Mouse (Mus musculus) heart, postnatal 14 days (tissue): ENCODE results near the gene Olfr444. TPM values are rescaled to one million over a fixed set of nuclear protein-coding genes. Genes with fewer than 3 reads are reported as not detected.

Source experiments
- DNase-seq, 2 experiments: peaks; one replicate each; pipeline ENCODE4 v3.0.0; 2021 to 2022
- intact Hi-C: fragments of 180-260 bp; cut with DNase I; formaldehyde crosslinking; loops from one replicate; pipeline ENCODE4 v1.15.1; 2025
- long read RNA-seq, 2 experiments: library from polyadenylated mRNA; stranded (forward); transcript quantifications; one replicate each; pipeline ENCODE4 v2.0.0; 2021
- total RNA-seq, 2 experiments: library from RNA; stranded (reverse); gene quantifications; 2 replicates each; pipeline ENCODE4 v1.2.3; 2021

Gene Olfr444
- not detected for total RNA-seq
- long read RNA-seq, experiment 1 = 0 reads
- long read RNA-seq, experiment 2 = 0 reads

DNA sequence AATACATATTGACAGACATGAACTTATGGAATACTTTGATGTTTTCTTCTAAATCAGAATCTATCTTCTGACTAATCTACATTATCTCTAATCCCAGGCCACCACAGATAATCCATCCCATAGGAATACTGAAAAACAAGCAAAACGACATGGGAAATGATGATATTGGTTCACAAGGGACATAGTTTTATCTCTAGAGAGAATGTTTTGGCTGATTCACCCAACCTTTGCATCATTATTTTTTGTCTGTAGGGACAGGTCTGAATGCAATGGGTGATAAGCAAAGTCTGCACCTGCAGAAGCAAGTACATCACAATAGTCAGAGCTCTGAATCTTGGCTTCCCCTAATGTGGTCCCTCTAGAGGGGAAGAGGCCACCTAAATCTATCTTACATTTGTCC is at the start of gene Olfr444:
Gene Olfr444 (plus strand): TSS at position 301 of the 400 bp plus-strand sequence.
- intact Hi-C loops = no loop called here
- no peak for DNase-seq

DNA sequence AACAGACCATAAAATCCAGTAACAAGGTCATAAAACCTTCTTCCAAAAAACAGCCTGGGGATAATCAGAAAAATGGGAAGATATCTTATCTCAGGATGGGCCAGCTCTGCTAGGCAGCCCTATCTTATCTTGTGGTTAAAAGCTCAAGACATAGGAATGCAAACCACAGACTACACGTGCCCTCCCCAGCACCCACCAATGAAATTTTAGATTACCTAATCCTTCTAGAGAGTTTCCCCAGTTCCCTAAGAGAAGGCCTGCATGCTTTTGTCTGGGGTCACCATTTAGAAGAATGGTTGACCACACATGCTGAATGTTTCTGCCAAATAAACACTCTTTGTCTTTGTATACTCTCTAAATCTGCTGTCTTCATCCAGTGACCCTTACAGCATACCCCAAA is 48.5 kb upstream of the Olfr444 start:
- no peak for DNase-seq
- intact Hi-C loops = no loop called here

DNA sequence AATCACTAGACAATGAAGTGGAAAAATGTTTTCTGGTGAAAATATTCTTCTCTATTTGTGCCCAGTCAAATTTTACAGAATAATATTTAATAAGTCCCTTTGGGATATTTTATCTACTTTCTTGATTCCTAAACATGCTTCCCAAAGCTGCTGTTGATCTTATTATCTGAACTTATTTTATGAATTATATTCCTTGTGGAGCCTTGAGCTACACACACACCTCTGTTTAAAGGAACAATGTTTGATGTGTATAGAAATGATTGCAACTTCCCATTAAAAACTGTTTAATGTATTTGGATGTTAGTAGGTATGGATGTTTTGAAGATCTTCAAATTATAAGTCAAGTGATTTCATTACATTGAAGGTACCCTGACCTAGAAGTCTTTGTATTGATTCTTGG is 40.3 kb upstream of the Olfr444 start, which contains the start of gene Olfr447:
Gene Olfr447 (plus strand): TSS at position 301 of the 400 bp plus-strand sequence.
- DNase-seq = no peak
- intact Hi-C loops = no loop called here

DNA sequence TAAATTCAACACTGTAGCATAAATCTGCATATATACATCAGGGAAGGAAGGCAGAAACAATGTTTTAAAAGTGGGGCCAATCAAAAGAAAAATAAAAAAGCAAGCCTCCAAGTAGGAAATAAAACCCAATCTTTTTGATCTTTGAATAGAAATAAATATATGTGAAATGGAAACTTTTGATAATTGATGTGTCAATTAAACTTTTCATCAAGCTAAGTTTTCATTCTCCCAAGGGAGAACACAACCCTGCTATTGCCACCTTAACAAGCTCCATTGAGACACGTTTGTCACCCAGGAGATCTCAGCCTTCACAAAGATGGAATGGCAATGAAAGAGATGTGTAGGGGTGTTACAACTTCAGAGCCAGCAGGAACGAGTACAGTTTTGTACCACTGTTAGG is 27.8 kb upstream of the Olfr444 start, which contains the start of gene Olfr446:
Gene Olfr446 (plus strand): TSS at position 301 of the 400 bp plus-strand sequence.
- DNase-seq = no peak
- intact Hi-C loops = loop anchor here (10.0 kb wide), 1 partner anchor 74 kb away; no protein-coding TSS in a partner anchor

DNA sequence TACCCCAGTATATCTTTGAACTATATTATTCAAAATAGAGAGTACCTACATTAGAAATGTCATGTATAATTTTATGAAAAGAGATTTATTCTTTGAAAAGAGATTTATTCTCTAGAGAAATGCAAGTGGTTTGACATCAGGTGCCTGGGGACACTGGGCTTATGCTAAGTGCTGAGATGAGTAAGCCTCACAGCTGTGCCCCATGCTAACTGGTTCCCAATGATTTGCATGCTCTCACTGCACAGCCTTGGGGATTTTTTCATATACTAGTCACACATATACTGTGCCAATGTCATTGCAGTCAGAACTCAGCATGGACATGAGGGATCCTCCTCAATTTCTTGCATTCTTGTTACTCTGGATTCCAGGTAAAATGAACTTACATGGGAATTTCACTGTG is 31.5 kb downstream of the Olfr444 start:
- DNase-seq = no peak
- intact Hi-C loops = no loop called here

Other genes starting within 250 kb of the Olfr444 start
- gene Tcaf1, start 239.0 kb upstream of the Olfr444 start, total RNA-seq = 10 to 100 TPM; 18.1 to 18.6 TPM
- not detected for gene Olfr453, start 209.7 kb upstream of the Olfr444 start, total RNA-seq
- gene Olfr38, start 192.7 kb upstream of the Olfr444 start, total RNA-seq = not detected
- not detected for gene Olfr452, start 164.0 kb upstream of the Olfr444 start, total RNA-seq
- gene Olfr450, start 137.1 kb upstream of the Olfr444 start, total RNA-seq = not detected
- not detected for gene Olfr449, start 114.7 kb upstream of the Olfr444 start, total RNA-seq
- gene Olfr448, start 58.6 kb upstream of the Olfr444 start, total RNA-seq = not detected
- gene Olfr447, start 40.2 kb upstream of the Olfr444 start, total RNA-seq = not detected
- gene Olfr446, start 27.7 kb upstream of the Olfr444 start, total RNA-seq = not detected
- gene Olfr441, start 157.3 kb downstream of the Olfr444 start, total RNA-seq = not detected
- gene Olfr237-ps1, start 197.5 kb downstream of the Olfr444 start, total RNA-seq = not detected
- not detected for gene Olfr437, start 214.2 kb downstream of the Olfr444 start, total RNA-seq
- gene Olfr13, start 223.1 kb downstream of the Olfr444 start, total RNA-seq = not detected
- not detected for gene Olfr435, start 248.1 kb downstream of the Olfr444 start, total RNA-seq